Mouse (Mus musculus): Measurements from ENCODE around the gene Mapt. TPM values are rescaled to one million over a fixed set of nuclear protein-coding genes. Genes with fewer than 3 reads are reported as not detected.

Gene Mapt
- polyA plus RNA-seq (2015; fragmentation: Nextera tagmentation; extraction: Ambion mirVana), result 880 and 1,075 TPM in 2 replicates

- Histone ChIP-seq H3K9me3 (replicated peaks) (no peaks in the 10 kb centered on the region), H3K27ac (replicated peaks) (peak within 1 kb of the TSS; percentile 94), H3K9ac (replicated peaks) (peak within 1 kb of the TSS; percentile 86), H3K36me3 (no peaks in the 10 kb centered on the region), H3K4me2 (peak within 1 kb of the TSS; percentile 79), H3K27me3 (replicated peaks) (no peaks in the 10 kb centered on the region; the same call in 1 of the 2 replicates), H3K4me3 (replicated peaks) (peak within 1 kb of the TSS; percentile 57), H3K4me1 (peaks cover 46% of the 10 kb centered on the region)
- ATAC-seq (ENCODE audit: low FRiP score), result peak; percentile 74
- under 1% methylated on average over 59 of the region's 94 CpGs for WGBS
Observed at GRCm38 (mm10) chr11:104231041-104231911, at the start of gene Mapt. TSS of gene Mapt (plus strand) at chr11:104231390.

GRCm38 (mm10) chr11:104182141-104182540 lies 49.0 kb upstream of the Mapt start:
- no peak for ATAC-seq (ENCODE audit: low FRiP score)
- WGBS, result 87% methylated on average over 3 of the region's 3 CpGs
- Histone ChIP-seq H3K9ac (replicated peaks) (no peak overlapping the region), H3K27ac (replicated peaks) (no peak overlapping the region), H3K4me2 (no peak overlapping the region), H3K4me1 (no peaks in the 10 kb centered on the region), H3K36me3 (no peaks in the 10 kb centered on the region), H3K4me3 (replicated peaks) (no peak overlapping the region), H3K27me3 (replicated peaks) (no peaks in the 10 kb centered on the region; the same call in 1 of the 2 replicates), H3K9me3 (replicated peaks) (no peaks in the 10 kb centered on the region)

GRCm38 (mm10) chr11:104186135-104186836 lies 44.9 kb upstream of the Mapt start, which contains the start of gene Sppl2c:
TSS of gene Sppl2c (plus strand) at chr11:104186327.
- no peaks in the 10 kb centered on the region for H3K9me3 ChIP-seq (replicated peaks)
- H3K27me3 ChIP-seq (replicated peaks), result no peaks in the 10 kb centered on the region; the same call in 1 of the 2 replicates
- no peak within 1 kb of the TSS for H3K4me3 ChIP-seq (replicated peaks)
- no peaks in the 10 kb centered on the region for H3K4me1 ChIP-seq
- 71% methylated on average over 13 of the region's 13 CpGs for WGBS
- no peaks in the 10 kb centered on the region for H3K36me3 ChIP-seq
- no peak within 1 kb of the TSS for H3K4me2 ChIP-seq
- H3K9ac ChIP-seq (replicated peaks), result no peak within 1 kb of the TSS
- H3K27ac ChIP-seq (replicated peaks), result no peak within 1 kb of the TSS
- no peak for ATAC-seq (ENCODE audit: low FRiP score)

GRCm38 (mm10) chr11:104186837-104187150 lies 44.4 kb upstream of the Mapt start:
- no peak overlapping the region for H3K27ac ChIP-seq (replicated peaks)
- ATAC-seq (ENCODE audit: low FRiP score), result no peak
- no peak overlapping the region for H3K4me2 ChIP-seq
- H3K27me3 ChIP-seq (replicated peaks), result no peaks in the 10 kb centered on the region; the same call in 1 of the 2 replicates
- no peaks in the 10 kb centered on the region for H3K4me1 ChIP-seq
- H3K9ac ChIP-seq (replicated peaks), result no peak overlapping the region
- WGBS, result 88% methylated on average over 9 of the region's 9 CpGs
- no peaks in the 10 kb centered on the region for H3K36me3 ChIP-seq
- no peaks in the 10 kb centered on the region for H3K9me3 ChIP-seq (replicated peaks)
- no peak overlapping the region for H3K4me3 ChIP-seq (replicated peaks)

- WGBS, result 97% methylated on average over 10 of the region's 10 CpGs
- no peaks in the 10 kb centered on the region for H3K36me3 ChIP-seq
- H3K9me3 ChIP-seq (replicated peaks), result no peaks in the 10 kb centered on the region
- no peak overlapping the region for H3K4me3 ChIP-seq (replicated peaks)
- no peaks in the 10 kb centered on the region for H3K4me1 ChIP-seq
- H3K27me3 ChIP-seq (replicated peaks), result no peaks in the 10 kb centered on the region; the same call in 1 of the 2 replicates
- no peak for ATAC-seq (ENCODE audit: low FRiP score)
- no peak overlapping the region for H3K27ac ChIP-seq (replicated peaks)
- H3K9ac ChIP-seq (replicated peaks), result no peak overlapping the region
- H3K4me2 ChIP-seq, result no peak overlapping the region
Observed at GRCm38 (mm10) chr11:104187766-104188165, 43.4 kb upstream of the Mapt start.

- Histone ChIP-seq H3K27ac (replicated peaks) (no peak overlapping the region), H3K4me3 (replicated peaks) (no peak overlapping the region), H3K4me1 (no peaks in the 10 kb centered on the region), H3K27me3 (replicated peaks) (no peaks in the 10 kb centered on the region; the same call in 1 of the 2 replicates), H3K9ac (replicated peaks) (no peak overlapping the region), H3K36me3 (no peaks in the 10 kb centered on the region), H3K9me3 (replicated peaks) (no peaks in the 10 kb centered on the region), H3K4me2 (no peak overlapping the region)
- 86% methylated on average over 2 of the region's 2 CpGs for WGBS
- ATAC-seq (ENCODE audit: low FRiP score), result no peak
Observed at GRCm38 (mm10) chr11:104190008-104190407, 41.2 kb upstream of the Mapt start.

- Histone ChIP-seq H3K4me2 (peak overlapping the region; percentile 43), H3K4me1 (no peaks in the 10 kb centered on the region), H3K27ac (replicated peaks) (no peak overlapping the region), H3K4me3 (replicated peaks) (no peak overlapping the region), H3K36me3 (no peaks in the 10 kb centered on the region), H3K27me3 (replicated peaks) (peaks cover 23% of the 10 kb centered on the region), H3K9me3 (replicated peaks) (no peaks in the 10 kb centered on the region), H3K9ac (replicated peaks) (no peak overlapping the region)
- ATAC-seq (ENCODE audit: low FRiP score), result no peak
- 77% methylated on average over 11 of the region's 11 CpGs for WGBS
Observed at GRCm38 (mm10) chr11:104195382-104195781, 35.8 kb upstream of the Mapt start.

GRCm38 (mm10) chr11:104195791-104196190 lies 35.4 kb upstream of the Mapt start:
- 8% methylated on average over 9 of the region's 9 CpGs for WGBS
- no peak overlapping the region for H3K4me3 ChIP-seq (replicated peaks)
- no peak overlapping the region for H3K9ac ChIP-seq (replicated peaks)
- no peaks in the 10 kb centered on the region for H3K9me3 ChIP-seq (replicated peaks)
- H3K4me1 ChIP-seq, result no peaks in the 10 kb centered on the region
- peaks cover 23% of the 10 kb centered on the region for H3K27me3 ChIP-seq (replicated peaks)
- no peaks in the 10 kb centered on the region for H3K36me3 ChIP-seq
- peak overlapping the region; percentile 43 for H3K4me2 ChIP-seq
- peak; percentile 84 for ATAC-seq (ENCODE audit: low FRiP score)
- H3K27ac ChIP-seq (replicated peaks), result no peak overlapping the region

- H3K4me3 ChIP-seq (replicated peaks), result no peak overlapping the region
- no peaks in the 10 kb centered on the region for H3K9me3 ChIP-seq (replicated peaks)
- 10% methylated on average over 10 of the region's 10 CpGs for WGBS
- peaks cover 23% of the 10 kb centered on the region for H3K27me3 ChIP-seq (replicated peaks)
- no peak overlapping the region for H3K4me2 ChIP-seq
- H3K9ac ChIP-seq (replicated peaks), result no peak overlapping the region
- no peak overlapping the region for H3K27ac ChIP-seq (replicated peaks)
- no peaks in the 10 kb centered on the region for H3K36me3 ChIP-seq
- no peak for ATAC-seq (ENCODE audit: low FRiP score)
- H3K4me1 ChIP-seq, result no peaks in the 10 kb centered on the region
Observed at GRCm38 (mm10) chr11:104197861-104198260, 33.3 kb upstream of the Mapt start.

GRCm38 (mm10) chr11:104203271-104203670 lies 27.9 kb upstream of the Mapt start:
- no peaks in the 10 kb centered on the region for H3K36me3 ChIP-seq
- ATAC-seq (ENCODE audit: low FRiP score), result no peak
- H3K9ac ChIP-seq (replicated peaks), result no peak overlapping the region
- no peak overlapping the region for H3K4me3 ChIP-seq (replicated peaks)
- peaks cover 2% of the 10 kb centered on the region for H3K27me3 ChIP-seq (replicated peaks)
- no peaks in the 10 kb centered on the region for H3K9me3 ChIP-seq (replicated peaks)
- H3K4me1 ChIP-seq, result no peaks in the 10 kb centered on the region
- no peak overlapping the region for H3K27ac ChIP-seq (replicated peaks)
- H3K4me2 ChIP-seq, result no peak overlapping the region
- 85% methylated on average over 3 of the region's 3 CpGs for WGBS

GRCm38 (mm10) chr11:104206573-104206972 lies 24.6 kb upstream of the Mapt start:
- no peak for ATAC-seq (ENCODE audit: low FRiP score)
- no peak overlapping the region for H3K4me3 ChIP-seq (replicated peaks)
- WGBS, result 70% methylated on average over 4 of the region's 4 CpGs
- no peak overlapping the region for H3K27ac ChIP-seq (replicated peaks)
- no peaks in the 10 kb centered on the region for H3K27me3 ChIP-seq (replicated peaks)
- no peak overlapping the region for H3K4me2 ChIP-seq
- no peaks in the 10 kb centered on the region for H3K36me3 ChIP-seq
- H3K9me3 ChIP-seq (replicated peaks), result no peaks in the 10 kb centered on the region
- no peaks in the 10 kb centered on the region for H3K4me1 ChIP-seq
- no peak overlapping the region for H3K9ac ChIP-seq (replicated peaks)

GRCm38 (mm10) chr11:104209041-104209440 lies 22.1 kb upstream of the Mapt start:
- H3K36me3 ChIP-seq, result no peaks in the 10 kb centered on the region
- ATAC-seq (ENCODE audit: low FRiP score), result no peak
- no peak overlapping the region for H3K4me3 ChIP-seq (replicated peaks)
- H3K9me3 ChIP-seq (replicated peaks), result no peaks in the 10 kb centered on the region
- no peak overlapping the region for H3K9ac ChIP-seq (replicated peaks)
- no peak overlapping the region for H3K4me2 ChIP-seq
- 73% methylated on average over 3 of the region's 3 CpGs for WGBS
- H3K27me3 ChIP-seq (replicated peaks), result no peaks in the 10 kb centered on the region
- no peak overlapping the region for H3K27ac ChIP-seq (replicated peaks)
- H3K4me1 ChIP-seq, result no peaks in the 10 kb centered on the region

All from neural tube, embryonic 15.5 days (tissue).